Mouse (Mus musculus) adrenal gland, adult 18-20 months (tissue): ENCODE data around the gene Prkch. TPM values are rescaled to one million over a fixed set of nuclear protein-coding genes. Genes with fewer than 3 reads are reported as not detected.

ENCODE experiments used
- DNase-seq, 2 experiments: peaks; one replicate each; pipeline ENCODE4 v3.0.0; 2021 to 2022; ENCODE audit warnings: low spot score in 2 of 2
- total RNA-seq, 2 experiments: library from RNA; stranded (reverse); gene quantifications; 1 replicate in 1 of 2; 2 replicates in 1 of 2; pipeline ENCODE4 v1.2.3; 2021

Prkch gene
- total RNA-seq, 2 experiments from 2014 or later: 11.0 to 12.5 TPM

GRCm38 (mm10) chr12:73790571-73791108 lies 206.0 kb downstream of the Prkch start:
- no peak for DNase-seq

DNA sequence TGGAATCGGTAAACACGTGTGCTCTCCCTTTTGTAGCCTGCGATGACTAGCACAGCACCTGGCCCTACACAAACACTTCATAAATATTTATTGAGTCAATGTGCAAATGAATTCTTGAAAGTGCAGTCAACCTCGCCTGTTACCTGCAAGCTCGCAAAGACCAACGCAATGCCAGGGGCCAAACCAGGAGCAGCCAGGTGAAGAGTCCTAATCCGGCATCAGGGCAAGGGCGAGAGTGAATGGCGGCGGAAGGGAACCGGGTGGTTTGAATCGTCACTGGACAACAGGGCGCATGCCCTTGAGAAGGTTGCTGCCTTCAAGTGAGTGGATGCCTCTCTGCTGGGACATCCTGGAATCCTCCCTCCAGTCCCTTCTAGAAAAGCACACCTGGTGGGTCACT lies 208.6 kb downstream of the Prkch start:
- no peak for DNase-seq

GRCm38 (mm10) chr12:73793744-73794143 lies 209.1 kb downstream of the Prkch start:
- no peak for DNase-seq

GRCm38 (mm10) chr12:73794151-73794883 lies 209.7 kb downstream of the Prkch start:
- peak; percentile 78 to 86 for DNase-seq

GRCm38 (mm10) chr12:73799671-73800070 lies 215.1 kb downstream of the Prkch start:
- no peak for DNase-seq

GRCm38 (mm10) chr12:73800886-73801285 lies 216.3 kb downstream of the Prkch start:
- DNase-seq: no peak

DNA sequence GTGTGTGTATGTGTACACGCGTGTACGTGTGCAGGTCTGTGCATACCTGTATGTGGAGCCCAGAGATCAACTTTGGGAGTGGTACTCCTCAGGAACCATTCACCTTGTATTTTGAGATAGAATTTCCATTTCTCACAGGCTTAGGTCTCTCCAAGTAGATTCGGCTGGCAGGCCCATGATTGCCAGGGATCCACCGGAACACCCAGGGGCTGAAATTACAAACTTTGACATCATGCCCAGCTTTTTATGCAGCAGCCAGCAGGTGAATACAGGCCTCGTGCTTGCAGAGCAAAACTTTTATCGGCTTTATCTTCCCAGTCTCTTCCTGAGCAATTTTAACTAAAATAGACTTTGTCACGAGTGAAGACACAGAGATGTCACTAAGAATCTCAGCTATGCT lies 217.2 kb downstream of the Prkch start:
- DNase-seq: no peak

DNA sequence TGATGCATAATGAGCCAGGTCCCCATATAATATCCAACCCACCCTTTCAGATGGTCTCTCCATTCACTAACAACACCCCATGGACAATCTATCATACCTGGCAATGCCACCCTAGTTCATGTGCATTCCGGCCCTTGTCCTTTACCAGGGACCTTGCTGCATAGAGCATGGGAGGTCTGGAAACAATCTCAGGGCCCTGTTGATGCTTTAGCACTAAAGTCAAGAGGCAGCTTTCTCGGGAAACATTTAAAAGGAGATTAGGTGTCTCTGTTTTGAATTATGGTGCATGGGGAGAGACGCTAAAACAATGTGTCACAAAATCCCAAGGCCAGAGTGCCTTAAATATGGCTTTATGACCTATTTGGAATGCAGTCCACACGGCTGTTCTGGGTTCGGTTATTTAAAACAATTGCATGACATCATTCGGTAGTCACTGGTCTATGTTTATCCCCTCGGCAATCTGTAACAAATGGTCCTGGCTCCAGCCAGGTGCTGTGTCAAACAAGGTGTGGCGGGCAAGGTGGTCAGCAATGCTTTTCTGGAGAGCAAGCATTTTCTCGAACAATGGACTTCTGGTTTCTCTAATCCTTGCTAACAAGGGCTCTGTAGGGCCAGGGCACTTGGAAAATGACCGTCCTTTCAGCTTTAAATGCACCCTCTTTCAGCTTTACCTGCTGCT lies 217.9 kb downstream of the Prkch start:
- DNase-seq: no peak

DNA sequence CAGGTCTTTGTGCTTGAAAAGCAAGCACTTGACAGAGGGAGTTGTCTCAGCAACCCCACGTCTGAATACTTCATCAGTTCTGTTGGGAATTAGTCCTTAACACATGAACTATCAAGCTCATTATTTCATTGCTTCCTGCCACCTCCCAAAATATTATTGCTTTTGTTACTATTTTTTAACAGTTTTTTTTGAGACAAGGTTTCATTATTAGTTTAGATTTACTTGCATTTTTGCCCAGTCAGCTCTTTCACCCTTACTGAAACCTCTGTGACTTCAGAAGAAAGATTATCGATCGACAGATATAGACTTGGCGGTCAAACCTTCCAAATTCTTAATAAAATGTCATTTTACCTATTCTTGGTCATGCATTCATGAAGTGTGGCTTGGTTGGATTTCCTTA lies 219.3 kb downstream of the Prkch start:
- DNase-seq: no peak

- no peak for DNase-seq
Measured at GRCm38 (mm10) chr12:73805541-73805940, 220.9 kb downstream of the Prkch start.

DNA sequence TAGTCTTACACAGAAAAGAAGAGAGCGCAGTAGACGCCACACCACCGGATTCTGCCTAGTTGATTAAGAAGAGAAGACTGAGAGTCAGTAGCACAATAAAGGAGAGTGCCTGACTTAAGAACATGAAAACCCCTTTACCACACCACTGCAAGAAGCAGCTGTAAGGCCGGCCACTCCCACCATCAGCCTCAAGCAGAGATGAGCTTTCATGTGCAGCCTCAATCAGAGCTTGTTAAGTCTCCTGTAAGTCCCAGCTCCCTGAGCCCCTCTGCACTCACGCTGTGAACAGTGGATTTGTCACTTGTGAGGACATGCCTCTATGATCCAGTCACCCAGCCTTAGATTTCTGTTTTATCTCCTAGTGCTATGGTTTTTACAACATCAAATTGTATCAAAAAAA lies 221.4 kb downstream of the Prkch start:
- DNase-seq: no peak

- DNase-seq: no peak
Measured at GRCm38 (mm10) chr12:73807228-73807627, 222.6 kb downstream of the Prkch start.

DNA sequence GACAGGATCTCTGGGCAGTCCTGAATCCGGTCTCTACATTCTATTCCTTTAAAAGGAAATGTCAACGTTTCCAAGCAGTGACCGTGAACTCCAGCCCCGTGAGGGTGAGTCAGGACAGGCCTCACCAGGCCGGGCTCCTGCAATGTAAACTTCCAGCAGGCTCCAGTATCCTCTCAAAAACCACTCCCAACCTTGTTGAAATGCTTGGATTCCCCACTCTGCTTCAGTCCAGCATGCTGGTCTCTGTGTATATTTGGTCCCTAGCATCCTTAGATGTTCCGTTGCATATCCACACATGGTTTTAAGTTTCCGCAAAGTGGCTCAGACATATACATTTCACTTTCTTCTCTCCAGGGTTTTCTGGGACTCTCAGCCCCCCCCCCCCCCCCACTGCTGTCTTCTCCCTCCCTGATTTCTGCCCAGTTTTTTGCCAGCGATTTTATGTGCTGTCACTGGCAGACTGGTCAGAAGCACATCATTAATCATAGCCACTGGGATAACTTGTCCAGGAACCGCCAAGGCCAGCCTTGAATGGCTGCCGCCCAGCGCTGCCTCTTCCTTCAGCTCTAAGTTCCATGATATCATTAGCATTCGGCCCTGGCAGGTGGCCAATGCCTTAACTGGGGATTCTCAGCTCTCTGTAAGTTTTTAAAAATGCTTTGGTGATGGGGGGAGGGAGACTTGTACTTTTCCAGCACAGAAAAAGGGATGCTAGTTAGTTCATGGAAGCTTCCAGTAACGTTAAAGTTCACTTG lies 225.6 kb downstream of the Prkch start:
- peak; percentile 77 to 79 for DNase-seq

DNA sequence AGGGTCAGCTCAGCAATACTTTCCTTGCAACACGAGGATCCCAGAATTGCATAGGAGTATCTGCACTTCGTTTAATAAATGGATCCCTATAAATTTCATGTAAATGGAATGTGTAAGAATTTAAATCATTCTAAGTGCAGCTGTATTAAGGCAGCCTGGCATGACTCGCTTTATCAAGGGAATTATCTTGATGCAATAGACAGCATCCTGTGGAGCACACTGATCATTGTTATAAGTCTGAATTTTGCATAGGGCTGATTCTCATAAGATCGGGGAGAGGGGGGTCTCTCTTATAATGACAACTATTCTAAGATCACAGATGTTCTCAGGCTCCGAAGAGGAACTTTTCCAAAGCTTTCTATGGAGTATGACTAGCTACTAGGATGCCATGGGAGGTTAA lies 226.3 kb downstream of the Prkch start:
- no peak for DNase-seq

- no peak for DNase-seq
Measured at GRCm38 (mm10) chr12:73812198-73812597, 227.6 kb downstream of the Prkch start.

DNA sequence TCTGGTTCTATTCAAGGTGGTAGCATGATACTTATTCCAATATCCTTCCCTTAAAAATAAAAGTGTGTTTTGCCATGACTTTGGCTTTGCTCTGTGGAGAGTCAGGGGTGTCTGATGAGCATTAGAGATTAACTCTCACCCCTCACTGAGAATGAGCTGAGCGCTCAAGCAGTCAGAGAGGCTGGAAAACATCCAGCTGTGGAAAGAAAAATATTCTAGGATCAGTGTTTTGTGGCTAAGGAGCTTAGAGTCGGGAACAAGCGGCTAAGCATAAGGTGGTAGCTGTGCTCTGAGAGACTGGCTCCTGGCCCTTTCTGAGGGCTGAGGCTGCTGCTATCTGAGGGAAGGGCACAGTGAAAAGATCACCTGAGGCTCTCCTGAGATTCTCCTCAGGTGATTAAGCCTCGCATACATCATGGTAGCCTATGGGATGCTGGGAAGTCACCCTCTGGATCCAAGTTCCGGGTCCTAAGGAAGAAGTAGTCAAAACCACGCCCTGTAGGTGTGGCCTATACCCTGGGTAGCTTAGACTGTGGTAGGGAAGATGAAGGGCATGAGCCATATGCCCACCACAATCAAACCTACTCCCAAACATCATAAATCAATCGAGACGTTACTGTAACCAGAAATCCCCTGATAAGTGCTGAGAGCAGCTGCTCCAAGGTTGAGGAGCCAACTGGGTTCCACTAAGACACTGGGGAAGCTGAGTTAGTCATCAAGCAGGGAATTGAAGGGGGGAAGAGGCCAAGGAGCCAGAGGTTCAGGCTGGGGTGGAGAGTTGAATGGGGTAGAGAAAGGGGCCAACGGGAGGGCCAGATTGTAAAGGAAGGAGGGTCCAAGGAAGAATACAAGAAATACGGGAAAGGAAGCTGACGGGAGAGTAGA lies 228.7 kb downstream of the Prkch start:
- DNase-seq: no peak

GRCm38 (mm10) chr12:73814056-73814735 lies 229.6 kb downstream of the Prkch start:
- DNase-seq: no peak

DNA sequence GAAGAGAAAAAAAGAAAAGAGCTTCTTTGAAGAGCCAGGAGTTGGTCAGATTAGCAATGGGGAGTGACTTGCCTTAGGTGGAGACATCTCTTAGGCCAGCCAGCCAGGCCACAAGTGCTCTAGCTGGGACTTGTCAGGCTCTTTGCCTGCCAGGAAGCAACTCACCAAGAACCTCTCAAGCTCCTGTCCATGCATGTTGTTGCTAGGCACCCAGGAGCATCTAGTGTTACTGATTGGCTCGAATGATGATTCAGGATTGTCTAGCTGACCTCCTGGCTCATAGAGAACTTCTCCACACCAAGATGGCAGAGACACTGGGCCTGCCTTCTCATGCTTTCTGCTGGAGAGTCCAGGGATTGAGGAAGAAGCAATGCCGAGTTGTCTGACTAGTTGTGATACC lies 230.3 kb downstream of the Prkch start:
- DNase-seq: no peak

DNA sequence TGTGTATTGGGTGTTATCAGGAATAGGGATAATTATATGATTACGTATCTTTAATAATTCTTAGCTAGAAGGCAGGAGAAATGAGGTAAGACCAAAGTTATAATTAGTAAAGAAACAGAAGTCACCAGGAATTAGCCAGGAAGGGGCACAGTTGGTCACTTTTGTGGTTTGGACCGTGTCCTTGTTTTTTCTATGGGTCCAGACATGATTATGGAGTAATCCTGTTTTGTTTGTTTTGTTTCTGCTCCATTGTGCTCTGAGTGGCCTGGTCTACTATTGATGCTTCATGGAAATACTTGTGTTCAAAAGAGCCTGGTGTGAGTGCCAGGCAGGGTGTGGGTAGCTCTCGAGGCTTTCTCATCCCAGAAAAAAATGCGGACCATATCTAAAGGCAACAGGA lies 230.9 kb downstream of the Prkch start:
- no peak for DNase-seq

DNA sequence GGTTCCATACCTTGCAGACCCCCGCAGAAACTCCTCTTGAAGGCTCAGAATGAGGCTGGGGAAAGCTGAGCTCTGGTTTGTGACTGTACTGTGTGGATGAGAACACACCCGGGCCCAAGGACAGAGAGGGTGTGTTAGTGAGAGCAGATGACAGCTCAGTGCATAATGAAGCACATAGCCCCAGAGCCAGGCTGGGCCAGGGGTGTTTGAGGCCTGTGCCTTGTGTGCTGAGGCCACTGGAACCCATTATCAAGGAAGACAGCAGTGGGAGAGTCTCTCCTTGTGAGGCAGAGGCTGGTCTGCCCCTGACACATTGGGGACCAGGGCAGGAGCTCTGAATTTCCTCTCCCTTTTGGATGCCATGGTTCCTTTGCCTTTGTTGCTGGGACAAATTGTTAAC lies 231.3 kb downstream of the Prkch start:
- DNase-seq: no peak
